Mouse (Mus musculus): ENCODE data around the gene Tbc1d23. TPM values are rescaled to one million over a fixed set of nuclear protein-coding genes. Genes with fewer than 3 reads are reported as not detected.
A peak's percentile ranks its signal among the peaks of the same experiment; 100 is the strongest.

The Tbc1d23 gene
- total RNA-seq, 2 experiments from 2014 or later = 40.1 to 40.9 TPM

DNA sequence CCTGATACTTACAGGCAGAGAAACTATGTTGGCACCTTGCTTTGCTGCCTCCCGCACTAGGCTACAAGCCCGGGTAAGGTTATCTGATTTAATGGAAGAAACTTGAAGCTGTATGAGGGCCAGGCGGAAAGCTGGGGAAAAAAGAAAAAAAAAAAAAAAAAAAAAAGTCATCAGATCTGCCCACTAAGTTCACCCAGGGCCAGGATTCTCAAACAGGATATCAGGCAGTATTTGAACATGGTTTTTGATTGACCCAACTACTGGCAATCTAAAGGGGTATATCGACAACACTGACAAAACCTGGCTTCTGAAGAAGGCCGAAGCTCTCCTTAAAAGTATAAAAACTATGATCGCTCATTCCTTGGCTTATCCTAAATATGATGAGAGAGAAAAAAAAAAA lies 65.2 kb downstream of the Tbc1d23 start:
- DNase-seq (ENCODE audit: low spot score in 2 of 2) = no peak

DNA sequence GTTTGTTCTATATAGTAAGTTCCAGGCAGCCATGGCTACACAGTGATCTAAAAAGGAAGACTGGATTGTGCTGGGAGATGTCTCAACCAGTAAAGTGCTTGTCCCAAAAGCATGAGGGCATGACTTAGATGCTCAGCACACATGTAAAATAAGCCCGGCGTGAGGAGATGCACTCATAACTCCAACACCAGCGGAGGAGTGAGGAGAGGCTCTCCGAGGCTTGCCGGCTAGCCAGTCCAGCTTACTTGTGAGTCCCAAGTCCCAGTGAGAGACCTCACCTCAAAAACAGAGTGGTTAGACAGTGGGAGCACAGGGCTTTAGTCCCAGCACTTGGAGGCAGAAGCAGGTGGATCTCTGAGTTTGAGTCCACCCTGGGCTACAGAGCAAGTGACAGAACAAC lies 66.1 kb downstream of the Tbc1d23 start:
- DNase-seq (ENCODE audit: low spot score in 2 of 2) = no peak

DNA sequence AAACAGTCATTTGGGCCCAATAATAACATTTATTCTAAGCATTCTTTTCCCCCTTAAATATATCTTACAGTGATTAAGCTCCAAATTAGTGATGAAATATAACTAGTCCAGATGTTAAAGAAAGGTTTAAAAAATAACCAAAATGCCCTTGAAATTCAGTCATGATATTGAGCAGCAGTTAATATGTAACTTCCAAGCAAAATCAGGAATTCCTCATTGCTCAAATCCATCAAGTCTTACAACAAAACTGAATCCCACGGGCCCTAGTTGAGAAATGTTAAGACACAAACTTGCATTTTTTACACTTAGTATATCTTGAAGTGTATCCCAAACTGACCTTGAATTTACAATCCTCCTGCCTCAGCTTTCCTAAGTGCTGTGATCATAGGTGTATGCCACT lies 67.6 kb downstream of the Tbc1d23 start:
- no peak for DNase-seq (ENCODE audit: low spot score in 2 of 2)

DNA sequence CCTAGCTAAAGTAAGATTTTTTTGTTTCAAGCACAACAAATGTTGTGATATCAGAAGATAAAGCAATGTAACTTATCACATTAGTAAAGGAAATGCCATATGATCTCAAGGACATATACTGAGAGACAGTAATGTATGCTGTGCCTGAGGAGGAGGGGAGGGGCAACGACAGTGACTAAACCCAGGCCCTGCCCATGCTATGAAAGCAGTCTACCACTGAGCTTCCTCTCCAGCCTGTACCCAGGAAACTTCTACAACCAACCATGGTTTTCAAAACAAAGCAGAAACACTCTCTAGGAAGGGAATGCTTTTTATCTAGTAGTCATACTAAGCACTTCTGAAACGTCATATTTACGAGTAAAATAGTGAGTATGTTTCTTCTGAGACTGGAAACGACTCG lies 68.5 kb downstream of the Tbc1d23 start:
- DNase-seq (ENCODE audit: low spot score in 2 of 2) = no peak

DNA sequence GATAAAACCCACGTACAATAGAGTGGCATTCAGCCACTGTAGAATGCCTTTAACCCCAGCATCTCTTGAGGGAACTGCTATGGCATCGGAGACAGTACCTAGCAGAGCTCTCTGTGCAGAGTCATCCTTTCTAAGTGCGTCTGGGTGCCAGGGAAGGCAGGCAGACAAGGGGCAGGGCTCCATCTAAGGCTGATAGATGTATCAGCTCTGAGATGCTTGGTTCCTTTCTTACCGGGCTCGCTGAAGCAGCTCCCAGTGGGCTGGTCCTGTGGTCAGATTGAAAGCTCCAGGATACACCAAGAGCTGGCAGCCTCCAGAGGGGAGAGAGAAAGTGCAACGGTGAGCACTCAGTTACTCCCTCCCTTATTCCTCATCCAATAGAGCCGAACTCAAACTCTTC lies 71.5 kb downstream of the Tbc1d23 start:
- no peak for DNase-seq (ENCODE audit: low spot score in 2 of 2)

DNA sequence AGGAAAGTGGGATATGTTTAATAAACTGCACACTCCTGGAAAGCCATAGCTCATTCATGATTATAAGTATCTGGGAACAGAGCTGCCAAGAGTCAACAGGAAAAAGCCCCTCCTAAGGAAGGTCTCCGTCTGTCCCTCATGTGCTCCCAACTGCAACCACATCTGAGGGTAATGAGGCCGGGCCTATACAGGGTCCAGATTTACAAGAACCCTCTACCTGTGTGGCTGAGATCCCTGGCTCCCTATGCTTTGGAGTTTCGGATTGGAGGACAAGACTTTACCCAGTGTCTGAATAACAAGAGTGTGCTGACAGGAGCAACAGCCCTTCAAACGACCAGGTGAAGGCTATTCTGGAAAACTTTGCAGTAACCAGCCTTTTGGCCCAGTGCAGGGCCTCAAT lies 73.6 kb downstream of the Tbc1d23 start:
- no peak for DNase-seq (ENCODE audit: low spot score in 2 of 2)

DNA sequence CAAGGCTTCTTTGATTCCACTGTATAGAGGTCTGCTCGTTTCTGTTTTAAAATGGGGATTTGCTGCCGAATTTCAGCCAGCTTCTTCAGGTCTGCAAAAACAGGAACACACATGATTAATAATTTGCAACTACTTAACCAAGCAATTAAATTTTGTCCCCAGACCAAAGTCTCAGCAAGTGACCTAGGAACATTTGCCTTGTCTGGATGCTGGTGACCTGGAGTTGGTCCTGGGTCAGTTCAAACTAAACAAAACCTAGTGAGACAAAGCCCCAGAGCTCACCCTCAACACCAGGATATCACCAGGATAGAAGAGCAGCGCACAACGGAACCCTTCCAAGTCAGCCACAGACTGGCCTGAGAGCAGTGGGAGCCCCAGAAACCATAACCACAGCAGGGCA lies 74.2 kb downstream of the Tbc1d23 start:
- no peak for DNase-seq (ENCODE audit: low spot score in 2 of 2)

DNA sequence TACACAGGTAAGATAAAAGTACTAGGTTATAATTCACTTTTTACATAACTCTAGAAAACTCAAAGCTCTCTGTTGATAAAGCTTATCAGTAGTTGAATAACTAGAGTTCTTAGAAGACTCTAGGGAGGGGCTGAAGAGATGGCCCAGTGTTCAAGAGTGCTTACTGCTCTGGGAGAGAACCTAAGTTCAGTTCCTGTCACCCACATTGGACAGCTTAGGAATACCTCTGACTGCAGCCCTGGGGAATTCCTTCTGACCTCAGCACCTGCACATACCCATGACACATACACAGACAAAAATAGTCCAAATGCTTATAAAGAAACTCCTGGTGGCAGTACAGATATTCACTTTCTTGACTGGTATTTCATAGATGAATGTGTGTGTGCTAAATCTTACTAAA lies 75.4 kb downstream of the Tbc1d23 start:
- no peak for DNase-seq (ENCODE audit: low spot score in 2 of 2)

DNA sequence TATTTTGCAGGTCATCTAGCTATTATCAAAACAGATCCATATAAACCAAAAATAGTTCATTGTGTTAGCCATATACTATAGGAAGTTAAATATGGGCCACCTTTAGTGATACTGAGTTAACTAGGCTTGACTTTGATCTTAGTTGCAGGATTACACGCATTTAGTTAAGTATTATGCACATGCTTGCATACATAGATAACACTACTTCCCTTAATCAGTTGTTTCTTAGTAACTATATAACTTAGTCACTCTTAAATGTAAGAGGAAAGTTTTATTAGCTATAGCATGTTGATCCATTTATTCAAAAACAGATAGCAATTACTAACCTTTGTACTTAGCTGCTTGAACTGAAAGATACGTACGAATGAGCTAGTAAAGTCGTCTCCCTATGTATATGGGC lies 79.9 kb downstream of the Tbc1d23 start:
- DNase-seq (ENCODE audit: low spot score in 2 of 2) = no peak

DNA sequence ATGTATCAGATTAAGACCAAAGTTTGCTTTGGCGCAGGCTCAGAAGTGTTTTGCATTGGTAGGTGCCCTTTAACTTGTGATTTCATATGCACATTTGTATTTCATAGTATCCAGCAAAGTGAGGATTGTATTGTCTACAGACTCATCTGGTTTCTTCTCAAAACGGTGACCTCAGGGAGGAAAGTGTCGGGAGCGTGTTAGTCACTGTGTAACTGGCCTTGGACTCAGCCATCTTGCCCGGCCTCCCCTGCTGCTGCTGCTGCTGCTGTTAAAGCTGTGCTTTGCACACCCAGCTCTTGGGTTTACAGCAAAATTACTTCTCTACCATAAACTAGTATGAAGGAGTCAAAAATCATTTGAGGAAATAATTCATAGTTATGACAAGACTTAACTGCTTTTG lies 86.6 kb downstream of the Tbc1d23 start:
- DNase-seq (ENCODE audit: low spot score in 2 of 2) = no peak

DNA sequence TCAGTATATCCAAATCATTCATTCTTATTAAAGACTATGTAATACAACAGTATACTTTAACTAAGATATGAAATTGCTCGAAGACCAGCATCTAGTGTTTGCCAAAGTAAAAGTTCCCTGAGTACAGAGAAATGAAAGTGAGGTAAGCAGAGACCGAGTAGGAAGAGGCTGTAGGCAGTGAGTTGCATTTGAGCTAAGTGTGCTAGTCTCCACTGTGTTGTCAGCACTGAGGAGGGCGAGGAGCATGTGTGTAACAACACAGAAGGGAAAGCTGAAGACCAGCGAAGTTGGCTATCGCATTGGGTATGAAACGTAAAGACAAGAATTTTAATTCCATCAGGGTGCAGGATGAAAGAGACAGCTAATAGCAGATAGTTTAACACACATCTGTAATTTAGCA lies 97.7 kb downstream of the Tbc1d23 start:
- no peak for DNase-seq (ENCODE audit: low spot score in 2 of 2)

DNA sequence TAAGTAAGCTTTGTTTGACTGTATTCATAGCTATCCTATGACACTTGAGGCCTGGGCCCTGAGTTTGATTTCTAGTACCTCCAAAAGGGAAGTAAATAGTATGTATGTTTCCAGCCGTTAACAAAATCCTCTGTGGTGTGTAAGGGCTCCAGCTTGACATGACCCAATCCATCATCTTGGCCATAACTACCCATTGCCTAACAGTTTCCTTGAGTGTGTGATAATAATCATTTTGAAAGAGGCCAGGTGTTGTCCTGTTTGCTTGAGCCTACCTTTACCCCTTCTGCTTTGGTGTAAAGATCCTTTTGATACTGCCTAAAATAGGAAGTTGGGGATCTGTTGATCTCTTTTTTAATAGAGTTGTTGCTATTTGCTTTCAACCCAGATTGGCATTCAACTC lies 99.0 kb downstream of the Tbc1d23 start:
- no peak for DNase-seq (ENCODE audit: low spot score in 2 of 2)

DNA sequence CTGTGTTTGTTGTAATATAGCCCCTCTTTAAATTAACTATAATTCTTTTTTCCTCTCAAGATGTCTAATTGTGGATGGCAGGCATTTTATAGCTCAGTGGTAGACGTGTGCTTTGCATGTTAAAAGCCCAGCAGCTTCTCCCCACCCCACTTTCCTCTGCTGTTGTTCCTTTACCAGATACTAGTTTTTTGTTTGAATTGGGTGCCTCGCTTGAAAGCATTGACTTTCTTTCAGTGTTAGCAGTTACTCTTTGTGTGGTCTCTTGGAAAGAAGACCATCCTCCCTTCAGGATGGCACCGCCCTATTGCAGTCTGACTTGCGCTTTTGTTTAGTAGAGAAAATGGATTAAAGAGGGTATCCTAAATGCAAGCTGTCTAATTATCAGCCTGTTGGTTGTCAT lies 99.8 kb downstream of the Tbc1d23 start:
- no peak for DNase-seq (ENCODE audit: low spot score in 2 of 2)

DNA sequence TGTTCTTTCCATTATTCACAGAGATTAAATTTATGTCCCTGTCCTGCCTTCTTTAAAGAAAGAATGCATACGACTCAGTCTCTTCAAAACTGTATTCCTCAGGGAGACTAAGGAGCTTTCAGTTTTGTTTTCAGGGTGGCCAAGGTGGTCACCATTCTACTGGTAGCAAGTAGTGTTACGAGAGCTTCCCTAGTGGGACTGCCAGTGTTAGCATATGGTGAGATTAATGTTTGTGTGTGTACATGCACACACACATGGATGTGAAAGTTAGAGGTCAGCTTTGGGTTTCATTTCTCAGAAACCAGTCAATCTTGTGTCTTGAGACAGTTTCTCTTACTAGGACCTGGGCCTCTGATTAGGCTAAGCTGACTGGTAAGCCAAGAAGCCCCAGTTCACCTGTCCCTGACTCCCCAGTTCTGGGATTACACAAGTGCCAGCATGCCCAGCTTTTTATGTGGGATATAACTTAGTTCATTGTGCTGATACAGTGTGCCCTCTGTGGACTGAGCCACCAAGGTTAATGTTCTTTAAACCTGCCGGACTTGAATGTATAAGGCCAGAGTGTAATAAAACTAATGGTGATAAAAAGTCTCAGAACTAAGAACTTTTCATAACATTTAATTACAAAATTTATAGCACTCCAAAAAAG lies 100.4 kb downstream of the Tbc1d23 start:
- no peak for DNase-seq (ENCODE audit: low spot score in 2 of 2)

DNA sequence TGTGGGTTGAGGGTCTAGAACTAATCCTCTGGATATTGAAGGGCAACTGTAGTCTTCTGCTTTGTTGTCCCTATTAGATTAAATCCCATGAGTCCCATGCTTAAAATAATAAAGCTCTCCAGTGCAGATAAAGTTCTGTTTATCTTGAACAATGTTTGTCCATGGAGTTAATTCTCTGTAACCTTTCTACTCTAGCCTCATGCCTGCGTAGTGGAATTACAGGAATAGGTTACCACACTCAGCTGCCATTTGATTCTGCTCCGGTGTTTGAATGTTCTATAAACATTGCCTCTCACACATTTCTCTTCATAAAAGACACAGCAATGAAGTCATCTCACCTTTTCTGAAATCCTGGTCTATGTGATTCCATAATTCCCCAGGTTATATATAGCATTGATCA lies 103.5 kb downstream of the Tbc1d23 start:
- DNase-seq (ENCODE audit: low spot score in 2 of 2) = no peak

DNA sequence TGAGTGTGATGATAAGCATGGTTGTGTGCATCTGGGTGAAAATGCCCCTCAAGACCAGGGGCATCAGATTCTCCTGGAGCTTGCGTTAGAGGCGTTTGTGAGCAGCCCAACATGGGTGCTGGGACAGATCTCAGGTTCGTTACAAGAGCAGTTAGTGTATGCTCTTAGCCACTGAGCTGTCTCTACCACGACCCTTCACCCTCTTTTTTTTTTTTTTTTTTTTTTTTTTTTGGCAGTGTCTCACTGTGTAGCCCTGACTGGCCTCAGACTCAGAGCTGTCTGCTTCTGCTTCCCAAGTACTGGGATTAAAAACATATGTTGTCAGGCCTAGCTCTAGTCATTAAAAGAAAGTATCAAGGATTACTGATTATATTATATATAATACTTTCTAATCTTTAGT lies 105.0 kb downstream of the Tbc1d23 start:
- DNase-seq (ENCODE audit: low spot score in 2 of 2) = no peak

DNA sequence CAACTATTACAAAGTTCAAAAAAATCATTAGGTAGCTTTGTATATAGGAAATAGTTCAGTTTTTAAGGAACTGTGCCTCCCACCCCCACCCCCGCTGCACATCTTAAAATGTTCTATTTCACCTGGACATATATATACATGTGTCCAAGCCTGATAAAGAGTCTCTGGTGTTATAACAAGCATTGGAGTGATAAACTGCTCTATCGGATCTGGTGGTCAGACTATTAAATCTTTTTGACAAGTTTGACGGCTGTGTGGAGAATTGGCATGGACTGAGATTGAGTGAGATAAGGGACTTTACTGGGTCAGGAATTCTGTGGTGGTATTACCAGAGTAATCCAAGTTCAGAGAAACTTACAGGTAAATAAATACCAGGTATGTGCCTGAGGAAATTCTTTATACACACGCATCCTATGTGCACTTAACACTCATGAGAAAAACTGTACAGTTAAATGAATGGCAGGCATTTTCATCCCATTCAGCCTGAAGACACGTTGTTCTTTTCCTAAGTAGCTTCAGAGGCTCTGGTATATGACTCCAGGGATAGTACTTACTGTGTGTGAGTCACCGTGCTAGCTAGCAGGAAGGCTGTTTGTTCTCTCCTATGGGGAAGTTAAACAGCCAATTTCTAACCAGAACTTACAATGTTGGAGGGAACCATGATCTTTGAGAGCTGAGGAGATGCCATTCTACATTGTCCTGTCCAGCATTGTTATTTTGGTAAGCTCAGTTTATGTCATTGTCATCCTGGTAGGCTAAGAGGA lies 108.4 kb downstream of the Tbc1d23 start:
- no peak for DNase-seq (ENCODE audit: low spot score in 2 of 2)

DNA sequence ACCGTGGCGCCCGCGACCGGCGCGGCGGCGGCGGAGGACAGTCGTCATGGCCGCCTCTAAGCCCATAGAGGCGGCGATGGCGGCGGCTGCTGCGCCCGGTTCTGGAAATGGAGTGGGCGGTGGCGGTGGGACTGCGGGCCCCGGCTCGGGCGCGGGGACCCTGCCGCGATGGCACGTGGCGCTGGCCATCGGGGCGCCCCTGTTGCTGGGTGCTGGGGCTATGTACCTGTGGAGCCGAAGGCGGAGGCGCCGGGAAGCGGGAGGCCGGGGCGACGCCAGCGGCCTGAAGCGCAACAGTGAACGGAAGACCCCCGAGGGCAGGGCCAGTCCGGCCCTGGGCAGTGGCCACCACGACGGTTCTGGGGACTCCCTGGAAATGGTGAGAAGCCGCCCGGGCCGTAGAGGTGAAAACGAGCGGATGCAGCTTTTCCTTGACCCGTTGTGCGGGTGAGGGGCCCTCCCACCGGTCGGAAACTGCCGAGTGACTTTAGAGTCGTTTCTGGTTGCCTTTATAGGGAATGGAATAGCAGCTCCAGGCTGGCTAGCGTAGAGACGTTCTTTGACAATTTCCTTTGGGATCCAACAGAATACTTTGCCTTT lies 109.4 kb downstream of the Tbc1d23 start:
- DNase-seq (ENCODE audit: low spot score in 2 of 2) = no peak

DNA sequence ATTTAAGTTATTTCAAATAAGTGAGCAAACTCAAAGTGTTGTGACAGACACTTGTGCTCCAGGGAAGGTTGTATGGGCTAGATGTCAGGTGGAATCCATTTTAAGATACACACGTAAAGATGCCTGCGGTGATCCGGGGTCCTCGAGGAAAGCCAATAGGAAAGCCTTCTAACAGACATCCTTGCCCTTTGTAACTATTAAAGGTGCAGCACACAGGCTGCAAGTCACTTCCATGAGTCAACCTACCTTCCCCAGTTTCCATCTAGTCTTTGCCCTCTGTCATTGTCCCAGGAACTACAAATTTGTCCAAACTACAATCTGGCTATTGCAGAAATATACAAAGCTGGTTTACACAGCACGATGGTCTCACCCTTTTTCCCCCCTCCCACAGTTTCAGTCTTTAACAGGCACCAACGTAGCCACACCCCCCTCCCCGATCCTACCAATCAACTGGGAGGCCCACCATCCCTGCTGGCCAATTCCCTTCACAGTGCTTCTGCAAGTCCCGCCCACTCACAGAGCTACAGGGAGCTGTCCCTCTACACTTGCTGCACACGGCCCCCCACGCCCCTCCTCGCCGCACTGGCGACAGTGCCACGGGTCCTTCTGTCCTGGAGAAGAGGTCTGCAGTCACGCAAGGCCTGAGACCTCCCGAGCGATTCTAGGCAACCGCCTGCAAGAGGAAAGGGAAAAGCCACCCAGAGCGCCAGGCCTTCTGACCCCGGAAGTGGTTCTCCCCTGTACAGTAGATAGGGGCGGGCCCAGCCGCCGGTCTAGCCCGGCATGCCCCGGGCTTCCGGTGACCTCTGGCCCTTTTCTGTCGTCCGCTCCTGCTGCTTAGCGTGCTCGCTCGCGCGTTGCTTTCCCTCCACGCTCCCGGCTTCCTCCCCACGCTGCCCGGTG lies 110.1 kb downstream of the Tbc1d23 start, which contains the start of gene Tomm70a:
TSS of gene Tomm70a (plus strand) at position 791 of the 903 bp plus-strand sequence.
- peak; percentile 96 to 97 for DNase-seq (ENCODE audit: low spot score in 2 of 2)

Measured in layer of hippocampus, postnatal 14 days (tissue).